Mouse (Mus musculus) neural tube, embryonic 15.5 days (tissue): ENCODE data around the gene Mylk. TPM values are rescaled to one million over a fixed set of nuclear protein-coding genes. Genes with fewer than 3 reads are reported as not detected.

Source experiments
- ATAC-seq: fragments of 200-750 bp; cut with Nextera tagmentation; 2 replicates; pipeline ENCODE4 v1.8.0; 2017; ENCODE audit warnings: mild to moderate bottlenecking, moderate TSS enrichment, moderate library complexity; ENCODE audit not compliant: low FRiP score
- H3K27ac ChIP-seq: fragments of 300-500 bp; sonication (generic); replicated peaks from 2 replicates; pipeline ENCODE4 v1.5.1; 2015; ENCODE audit warnings: mild to moderate bottlenecking, inconsistent platforms
- H3K27me3 ChIP-seq: fragments of 300-500 bp; sonication (generic); replicated peaks from 2 replicates; pipeline ENCODE4 v1.6.1; 2015; ENCODE audit warnings: inconsistent platforms
- H3K36me3 ChIP-seq: fragments of 300-500 bp; sonication (generic); 2 replicates; pipeline ENCODE4 v1.6.1; 2015; ENCODE audit warnings: inconsistent platforms
- H3K4me1 ChIP-seq: fragments of 300-500 bp; sonication (generic); 2 replicates; pipeline ENCODE4 v1.6.1; 2015; ENCODE audit warnings: inconsistent platforms
- H3K4me2 ChIP-seq: fragments of 300-500 bp; sonication (generic); 2 replicates; pipeline ENCODE4 v1.6.1; 2015; ENCODE audit warnings: inconsistent platforms, mild to moderate bottlenecking, moderate library complexity
- H3K4me3 ChIP-seq: fragments of 300-500 bp; sonication (generic); replicated peaks from 2 replicates; pipeline ENCODE4 v1.5.1; 2015; ENCODE audit warnings: mild to moderate bottlenecking, inconsistent platforms
- H3K9ac ChIP-seq: fragments of 300-500 bp; sonication (generic); replicated peaks from 2 replicates; pipeline ENCODE4 v1.6.1; 2015; ENCODE audit warnings: mild to moderate bottlenecking, inconsistent platforms
- H3K9me3 ChIP-seq: fragments of 300-500 bp; sonication (generic); replicated peaks from 2 replicates; pipeline ENCODE4 v1.6.1; 2016; ENCODE audit warnings: inconsistent platforms
- WGBS: fragments of 180-500 bp; shearing (Covaris S2); methylation state at CpG from one replicate; pipeline ENCODE4 v1.1.7; 2015; ENCODE audit warnings: mixed read lengths; 5-methylcytosine and 5-hydroxymethylcytosine counted together
- polyA plus RNA-seq: library from polyadenylated mRNA; unstranded; fragments of >200 nt; fragmentation: Nextera tagmentation; extraction: Ambion mirVana; gene quantifications from 2 replicates; pipeline ENCODE4 v1.2.1, GENCODE M21; 2015

Gene Mylk
- polyA plus RNA-seq, 1 experiment from 2014 or later, result 4.5 TPM

GRCm38 (mm10) chr16:34920182-34920581, 175.2 kb downstream of the Mylk start:
- Histone ChIP-seq H3K27ac (no peak overlapping the region), H3K36me3 (no peaks in the 10 kb centered on the region), H3K4me2 (no peak overlapping the region), H3K9me3 (no peaks in the 10 kb centered on the region), H3K4me1 (peaks cover 9% of the 10 kb centered on the region; the same call in 1 of the 2 replicates), H3K4me3 (no peak overlapping the region), H3K27me3 (0 out of 2 replicates have a peak, but pooled peaks cover 5% of the 10 kb centered on the region), H3K9ac (no peak overlapping the region)
- WGBS, result 19% methylated on average over 6 of the region's 6 CpGs
- no peak for ATAC-seq

- Histone ChIP-seq H3K27ac (no peak overlapping the region), H3K9ac (no peak overlapping the region), H3K4me2 (no peak overlapping the region), H3K4me1 (peaks cover 10% of the 10 kb centered on the region; the same call in 1 of the 2 replicates), H3K27me3 (0 out of 2 replicates have a peak, but pooled peaks cover 5% of the 10 kb centered on the region), H3K9me3 (no peaks in the 10 kb centered on the region), H3K36me3 (no peaks in the 10 kb centered on the region), H3K4me3 (no peak overlapping the region)
- 77% methylated on average over 8 of the region's 8 CpGs for WGBS
- ATAC-seq, result no peak
These were observed 175.9 kb downstream of the Mylk start for GRCm38 (mm10) chr16:34920868-34921267.

- Histone ChIP-seq H3K4me2 (no peak overlapping the region), H3K27ac (no peak overlapping the region), H3K27me3 (0 out of 2 replicates have a peak, but pooled peaks cover 5% of the 10 kb centered on the region), H3K36me3 (no peaks in the 10 kb centered on the region), H3K9me3 (no peaks in the 10 kb centered on the region), H3K4me1 (peaks cover 14% of the 10 kb centered on the region; the same call in 1 of the 2 replicates), H3K4me3 (no peak overlapping the region), H3K9ac (no peak overlapping the region)
- ATAC-seq, result no peak
- 69% methylated on average over 10 of the region's 10 CpGs for WGBS
These were observed 176.3 kb downstream of the Mylk start for GRCm38 (mm10) chr16:34921319-34921718.

DNA sequence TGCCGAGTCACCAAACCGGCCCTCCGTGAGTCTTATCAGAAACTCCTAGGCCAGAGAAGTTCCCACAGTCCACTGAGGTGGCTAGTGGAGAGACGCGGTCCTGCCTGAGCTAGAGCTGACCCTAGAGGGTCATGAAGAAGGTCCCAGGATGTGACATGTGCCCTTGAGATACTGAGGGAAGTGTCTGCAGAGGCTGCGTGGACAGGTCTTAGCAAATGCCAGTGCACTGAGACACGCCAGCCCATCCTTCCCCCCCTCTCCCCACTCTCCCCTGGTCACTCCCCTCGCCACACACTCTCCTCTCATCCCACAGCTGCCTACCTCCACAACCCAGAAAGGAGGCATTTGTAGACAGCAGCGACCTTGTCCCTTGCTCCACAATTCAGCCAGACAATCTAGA, 178.6 kb downstream of the Mylk start:
- 88% methylated on average over 9 of the region's 9 CpGs for WGBS
- 0 out of 2 replicates have a peak overlapping the region, but pooled peaks have one; percentile 1 for H3K4me2 ChIP-seq

GRCm38 (mm10) chr16:34924324-34924723, 179.3 kb downstream of the Mylk start:
- no peak overlapping the region for H3K9ac ChIP-seq
- H3K27ac ChIP-seq, result no peak overlapping the region
- H3K9me3 ChIP-seq, result no peaks in the 10 kb centered on the region
- 0 out of 2 replicates have a peak, but pooled peaks cover 5% of the 10 kb centered on the region for H3K27me3 ChIP-seq
- H3K4me1 ChIP-seq, result peaks cover 20% of the 10 kb centered on the region
- H3K4me3 ChIP-seq, result no peak overlapping the region
- ATAC-seq, result no peak
- no peak overlapping the region for H3K4me2 ChIP-seq
- 66% methylated on average over 5 of the region's 5 CpGs for WGBS
- no peaks in the 10 kb centered on the region for H3K36me3 ChIP-seq

More for the DNA sequence above, 178.6 kb downstream of the Mylk start:
- Histone ChIP-seq H3K4me1 (peaks cover 20% of the 10 kb centered on the region), H3K27ac (no peak overlapping the region), H3K9ac (no peak overlapping the region), H3K36me3 (no peaks in the 10 kb centered on the region), H3K27me3 (0 out of 2 replicates have a peak, but pooled peaks cover 5% of the 10 kb centered on the region), H3K9me3 (no peaks in the 10 kb centered on the region), H3K4me3 (no peak overlapping the region)
- no peak for ATAC-seq

DNA sequence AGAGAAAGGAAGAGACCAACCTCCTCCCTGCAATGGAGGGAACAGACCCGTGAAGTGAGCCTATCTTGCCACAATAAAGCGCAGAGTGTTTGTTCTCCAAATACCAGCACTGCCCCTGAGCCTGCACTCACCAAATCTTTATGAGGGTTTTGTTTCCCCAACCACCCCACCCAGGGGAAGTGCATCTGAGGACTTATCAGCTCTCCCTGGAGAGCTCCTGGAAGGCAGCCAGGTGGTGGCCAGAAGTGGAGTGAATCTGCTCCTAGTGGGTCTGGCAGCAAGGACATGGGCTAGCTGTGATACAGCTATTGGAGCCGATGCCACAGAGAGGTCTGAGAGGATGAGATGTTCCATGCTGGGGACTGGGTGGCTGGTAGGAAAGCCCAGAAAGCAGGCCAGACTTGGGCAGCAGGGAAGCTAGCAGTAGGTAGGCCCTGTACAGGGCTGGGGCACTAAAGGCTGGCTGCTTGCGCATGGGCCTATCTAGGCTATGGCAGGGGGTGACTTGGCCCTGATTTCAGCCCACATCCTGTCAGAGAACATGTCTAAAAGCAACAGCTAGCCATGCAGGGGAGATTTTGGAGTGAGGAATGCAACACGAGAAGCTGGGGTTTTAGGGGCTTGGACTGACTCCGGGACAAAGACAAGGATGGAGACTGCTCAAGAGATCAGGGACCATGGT, 180.1 kb downstream of the Mylk start:
- no peak overlapping the region for H3K9ac ChIP-seq
- peaks cover 18% of the 10 kb centered on the region for H3K4me1 ChIP-seq
- no peak overlapping the region for H3K4me3 ChIP-seq
- no peak overlapping the region for H3K27ac ChIP-seq
- H3K36me3 ChIP-seq, result no peaks in the 10 kb centered on the region
- no peak overlapping the region for H3K4me2 ChIP-seq
- H3K27me3 ChIP-seq, result 0 out of 2 replicates have a peak, but pooled peaks cover 5% of the 10 kb centered on the region
- 64% methylated on average over 6 of the region's 6 CpGs for WGBS
- ATAC-seq, result no peak
- no peaks in the 10 kb centered on the region for H3K9me3 ChIP-seq

- Histone ChIP-seq H3K36me3 (no peaks in the 10 kb centered on the region), H3K4me1 (peaks cover 16% of the 10 kb centered on the region), H3K4me3 (no peak overlapping the region), H3K4me2 (no peak overlapping the region), H3K9me3 (no peaks in the 10 kb centered on the region), H3K27ac (peak overlapping the region; percentile 60; the same call in 1 of the 2 replicates), H3K27me3 (0 out of 2 replicates have a peak, but pooled peaks cover 5% of the 10 kb centered on the region), H3K9ac (no peak overlapping the region)
- WGBS, result 62% methylated on average over 9 of the region's 9 CpGs
- ATAC-seq, result no peak
These were observed 181.8 kb downstream of the Mylk start for GRCm38 (mm10) chr16:34926531-34927435.

GRCm38 (mm10) chr16:34929686-34930085, 184.7 kb downstream of the Mylk start:
- Histone ChIP-seq H3K9ac (no peak overlapping the region), H3K4me2 (no peak overlapping the region), H3K9me3 (no peaks in the 10 kb centered on the region), H3K4me3 (no peak overlapping the region), H3K27ac (no peak overlapping the region), H3K4me1 (peaks cover 14% of the 10 kb centered on the region), H3K36me3 (no peaks in the 10 kb centered on the region), H3K27me3 (no peaks in the 10 kb centered on the region)
- WGBS, result 71% methylated on average over 8 of the region's 8 CpGs
- ATAC-seq, result no peak

- Histone ChIP-seq H3K36me3 (no peaks in the 10 kb centered on the region), H3K4me2 (no peak overlapping the region), H3K27me3 (no peaks in the 10 kb centered on the region), H3K4me1 (peaks cover 14% of the 10 kb centered on the region), H3K9me3 (no peaks in the 10 kb centered on the region), H3K9ac (no peak overlapping the region), H3K27ac (no peak overlapping the region), H3K4me3 (no peak overlapping the region)
- ATAC-seq, result no peak
- 83% methylated on average over 7 of the region's 7 CpGs for WGBS
These were observed 185.1 kb downstream of the Mylk start for GRCm38 (mm10) chr16:34930110-34930509.

DNA sequence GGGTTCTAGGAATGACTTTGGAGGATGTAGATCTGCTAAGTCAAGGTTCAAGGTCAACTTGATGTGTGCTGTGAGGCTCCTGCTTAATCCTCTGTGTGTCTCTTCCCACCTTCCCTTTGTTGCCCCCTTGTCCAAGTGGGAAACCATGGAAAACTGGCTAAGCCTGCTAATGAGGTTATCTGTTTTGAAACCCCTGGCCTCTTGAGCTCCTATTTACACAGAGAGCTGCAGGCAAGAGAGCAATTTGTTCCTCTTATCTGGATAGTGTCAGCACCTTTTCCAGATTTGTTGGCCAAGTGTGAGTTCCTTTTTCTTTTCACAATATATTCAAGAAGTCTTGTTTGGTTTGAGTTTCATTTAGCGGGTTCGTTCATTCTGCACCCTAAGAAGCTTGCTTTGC, 186.3 kb downstream of the Mylk start:
- no peak overlapping the region for H3K4me2 ChIP-seq
- no peaks in the 10 kb centered on the region for H3K36me3 ChIP-seq
- no peak overlapping the region for H3K9ac ChIP-seq
- peaks cover 14% of the 10 kb centered on the region for H3K4me1 ChIP-seq
- H3K9me3 ChIP-seq, result no peaks in the 10 kb centered on the region
- 89% methylated on average over 2 of the region's 2 CpGs for WGBS
- no peak overlapping the region for H3K4me3 ChIP-seq
- H3K27me3 ChIP-seq, result no peaks in the 10 kb centered on the region
- ATAC-seq, result no peak
- no peak overlapping the region for H3K27ac ChIP-seq

DNA sequence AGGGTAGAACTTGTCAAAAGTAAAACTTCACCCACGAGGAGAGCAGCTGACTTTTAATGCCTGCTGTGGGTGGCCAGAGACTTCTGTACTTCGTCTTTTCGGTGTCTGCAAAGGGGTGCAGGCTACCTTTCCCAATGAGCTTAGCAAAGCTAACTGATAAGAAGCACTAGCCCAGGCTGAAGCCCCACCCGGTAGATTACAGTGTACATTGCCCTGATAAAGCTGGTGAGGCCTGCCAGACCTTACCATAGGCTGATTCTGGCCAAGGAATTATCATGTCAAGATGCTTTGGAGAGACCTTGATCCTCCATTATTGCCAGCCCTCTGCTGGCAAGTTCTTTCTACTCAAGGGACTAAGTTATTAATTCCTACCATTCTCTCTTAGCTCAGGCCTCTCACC, 188.2 kb downstream of the Mylk start:
- Histone ChIP-seq H3K27me3 (no peaks in the 10 kb centered on the region), H3K27ac (no peak overlapping the region), H3K4me3 (no peak overlapping the region), H3K4me1 (peaks cover 12% of the 10 kb centered on the region), H3K4me2 (no peak overlapping the region), H3K9ac (no peak overlapping the region), H3K9me3 (no peaks in the 10 kb centered on the region), H3K36me3 (no peaks in the 10 kb centered on the region)
- WGBS, result 89% methylated on average over 4 of the region's 4 CpGs
- no peak for ATAC-seq
